Mouse (Mus musculus) liver, adult 2 months (tissue): ENCODE measurements at regions not wholly inside any gene's neighbourhood (a gene's known extent, or its start where the extent isn't known, plus 50 kb on each side); places are given as distances from the start of the nearest gene placed in this dataset.

ENCODE experiments used
- DNase-seq: peaks from one replicate; pipeline ENCODE4 v3.0.0-alpha.2; 2011; ENCODE audit warnings: low read depth, low spot score; ENCODE audit errors: extremely low read depth
- H3K27ac ChIP-seq: fragments of 200-500 bp; replicated peaks from 2 replicates; pipeline ENCODE4 v1.5.1; 2012; ENCODE audit warnings: low read depth, mild to moderate bottlenecking, control low read depth, inconsistent platforms, low read length; ENCODE audit not compliant: insufficient read depth
- H3K27me3 ChIP-seq: fragments of 200-500 bp; 2 replicates; pipeline ENCODE4 v1.6.1; 2012; ENCODE audit warnings: mild to moderate bottlenecking, moderate library complexity, low read length, inconsistent platforms; ENCODE audit not compliant: control insufficient read depth, insufficient read depth
- H3K36me3 ChIP-seq: fragments of 200-500 bp; 2 replicates; pipeline ENCODE4 v1.6.1; 2012; ENCODE audit warnings: low read length, inconsistent platforms; ENCODE audit not compliant: control insufficient read depth, insufficient read depth
- H3K4me1 ChIP-seq: fragments of 200-500 bp; 2 replicates; pipeline ENCODE4 v1.6.1; 2011; ENCODE audit warnings: low read length; ENCODE audit not compliant: control insufficient read depth, insufficient read depth
- H3K4me3 ChIP-seq: fragments of 200-500 bp; 2 replicates; pipeline ENCODE4 v1.5.1; 2011; ENCODE audit warnings: low read depth, mild to moderate bottlenecking, control low read depth, low read length, moderate library complexity; ENCODE audit not compliant: insufficient read depth
- H3K79me2 ChIP-seq: fragments of 200-500 bp; 2 replicates; pipeline ENCODE4 v1.6.1; 2012; ENCODE audit warnings: inconsistent platforms, mild to moderate bottlenecking, low read length, moderate library complexity; ENCODE audit not compliant: control insufficient read depth, insufficient read depth
- H3K9ac ChIP-seq: fragments of 200-500 bp; 2 replicates; pipeline ENCODE4 v1.6.1; 2012; ENCODE audit warnings: low read depth, mild to moderate bottlenecking, control low read depth, inconsistent platforms, low read length
- CTCF ChIP-seq: fragments of 200-500 bp; IDR thresholded peaks from 2 replicates; pipeline ENCODE4 v1.5.1; 2011; ENCODE audit warnings: low read depth, low read length, control low read depth
- POLR2A ChIP-seq: fragments of 200-500 bp; IDR thresholded peaks from 2 replicates; pipeline ENCODE4 v1.6.1; 2011; ENCODE audit warnings: low read length, control low read depth; ENCODE audit not compliant: insufficient read depth; ENCODE audit errors: extremely low read depth
- WGBS: fragments of 180-500 bp; shearing (Covaris S2); methylation state at CpG from one replicate; pipeline ENCODE4 v1.1.7; 2018; 5-methylcytosine and 5-hydroxymethylcytosine counted together

- Histone ChIP-seq H3K27ac (no peak overlapping the region), H3K9ac (no peak overlapping the region), H3K36me3 (no peaks in the 10 kb centered on the region), H3K4me1 (no peaks in the 10 kb centered on the region), H3K27me3 (no peaks in the 10 kb centered on the region), H3K79me2 (no peaks in the 10 kb centered on the region), H3K4me3 (no peak overlapping the region)
- WGBS: 89% methylated on average over 7 of the region's 7 CpGs
- DNase-seq: no peak
- TF ChIP-seq POLR2A: no peak
- no peak for TF ChIP-seq CTCF
Observed at GRCm38 (mm10) chr3:35473351-35473750, 280.6 kb upstream of the Atp11b start.

- no peak for DNase-seq
- Histone ChIP-seq H3K27ac (no peak overlapping the region), H3K9ac (no peak overlapping the region), H3K4me1 (no peaks in the 10 kb centered on the region), H3K36me3 (no peaks in the 10 kb centered on the region), H3K27me3 (no peaks in the 10 kb centered on the region), H3K4me3 (no peak overlapping the region), H3K79me2 (no peaks in the 10 kb centered on the region)
- TF ChIP-seq CTCF (no peak), POLR2A (no peak)
- WGBS: 68% methylated on average over 6 of the region's 6 CpGs
Observed at GRCm38 (mm10) chr3:35474361-35474760, 279.5 kb upstream of the Atp11b start.

GRCm38 (mm10) chr3:35475326-35475725 lies 278.6 kb upstream of the Atp11b start:
- Histone ChIP-seq H3K4me1 (no peaks in the 10 kb centered on the region), H3K79me2 (no peaks in the 10 kb centered on the region), H3K36me3 (no peaks in the 10 kb centered on the region), H3K27me3 (no peaks in the 10 kb centered on the region), H3K27ac (no peak overlapping the region), H3K4me3 (no peak overlapping the region), H3K9ac (no peak overlapping the region)
- 70% methylated on average over 7 of the region's 7 CpGs for WGBS
- TF ChIP-seq CTCF (no peak), POLR2A (no peak)
- no peak for DNase-seq

GRCm38 (mm10) chr3:35480714-35481695 lies 272.9 kb upstream of the Atp11b start:
- no peak for DNase-seq
- H3K27me3 ChIP-seq: no peaks in the 10 kb centered on the region
- TF ChIP-seq POLR2A (no peak), CTCF (no peak)
- H3K79me2 ChIP-seq: no peaks in the 10 kb centered on the region
- H3K36me3 ChIP-seq: no peaks in the 10 kb centered on the region
- no peak overlapping the region for H3K27ac ChIP-seq
- H3K4me3 ChIP-seq: no peak overlapping the region
- H3K9ac ChIP-seq: no peak overlapping the region
- no peaks in the 10 kb centered on the region for H3K4me1 ChIP-seq
- 64% methylated on average over 18 of the region's 18 CpGs for WGBS

GRCm38 (mm10) chr3:35481841-35482240 lies 272.1 kb upstream of the Atp11b start:
- DNase-seq: no peak
- no peaks in the 10 kb centered on the region for H3K27me3 ChIP-seq
- no peak overlapping the region for H3K9ac ChIP-seq
- WGBS: 35% methylated on average over 11 of the region's 11 CpGs
- H3K79me2 ChIP-seq: no peaks in the 10 kb centered on the region
- no peak overlapping the region for H3K27ac ChIP-seq
- no peak overlapping the region for H3K4me3 ChIP-seq
- TF ChIP-seq CTCF (no peak), POLR2A (no peak)
- no peaks in the 10 kb centered on the region for H3K4me1 ChIP-seq
- H3K36me3 ChIP-seq: no peaks in the 10 kb centered on the region

- Histone ChIP-seq H3K27ac (no peak overlapping the region), H3K79me2 (no peaks in the 10 kb centered on the region), H3K4me1 (no peaks in the 10 kb centered on the region), H3K4me3 (no peak overlapping the region), H3K36me3 (no peaks in the 10 kb centered on the region), H3K27me3 (no peaks in the 10 kb centered on the region), H3K9ac (no peak overlapping the region)
- 8% methylated on average over 6 of the region's 6 CpGs for WGBS
- no peak for TF ChIP-seq POLR2A
- peak; percentile 51 for TF ChIP-seq CTCF
- peak; percentile 24 for DNase-seq
Observed at GRCm38 (mm10) chr3:35482296-35482695, 271.6 kb upstream of the Atp11b start.
